In the genomic region with DNA sequence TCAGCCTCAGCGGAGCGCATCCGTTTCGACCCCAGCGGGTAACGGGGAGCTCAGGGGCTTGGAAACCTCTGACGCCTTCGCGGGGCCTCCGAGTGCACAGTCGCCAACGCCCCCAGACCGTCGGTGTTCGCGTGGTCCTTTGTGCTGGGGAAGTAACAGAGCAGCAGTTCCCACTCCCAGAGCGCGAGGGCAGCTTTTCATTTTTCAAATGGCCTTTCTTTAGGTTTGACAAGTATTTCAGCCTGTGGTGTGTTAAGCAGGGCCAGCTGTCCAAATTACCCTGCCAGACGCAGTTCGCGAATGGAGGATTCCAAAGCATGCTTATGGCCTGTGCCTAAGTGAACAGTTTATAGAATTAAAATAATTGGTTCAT, we compare ENCODE assay signal across 7 mouse cellular contexts. TPM values are rescaled to one million over a fixed set of nuclear protein-coding genes. Genes with fewer than 3 reads are reported as not detected.
A peak's percentile ranks its signal among the peaks of the same experiment; 100 is the strongest.
DNase-seq lines count a peak whose midpoint lies in the region; ATAC-seq and TF ChIP-seq lines count a peak whose summit lies in the region.

No protein-coding gene starts in this region.

- ATAC-seq in embryonic facial prominence, embryonic 13.5 days (ENCODE audit: insufficient number of reproducible peaks, insufficient read depth, low FRiP score, low TSS enrichment, low read depth): peak; percentile 83
- ATAC-seq in limb, embryonic 12.5 days (ENCODE audit: insufficient number of reproducible peaks, insufficient read depth, low FRiP score, low TSS enrichment, low read depth): peak; percentile 90
- ATAC-seq in stomach, embryonic 14.5 days (ENCODE audit: insufficient number of reproducible peaks, insufficient read depth, low FRiP score, low read depth): peak; percentile 79; the same call in 1 of the 2 replicates

- peak overlapping the region; percentile 92 for H3K4me3 ChIP-seq in testis, adult 2 months (ENCODE audit: control insufficient read depth, low read depth, low read length)
- peak overlapping the region; percentile 83 for H3K4me3 ChIP-seq in embryonic facial prominence, embryonic 13.5 days
- peak overlapping the region; percentile 90 for H3K4me3 ChIP-seq in limb, embryonic 12.5 days (replicated peaks)
- peak overlapping the region; percentile 86 for H3K4me3 ChIP-seq in stomach, embryonic 14.5 days (ENCODE audit: low read depth, low read length)

- H3K9me3 ChIP-seq in embryonic facial prominence, embryonic 13.5 days: no peaks in the 10 kb centered on the region
- H3K9me3 ChIP-seq in limb, embryonic 12.5 days: no peaks in the 10 kb centered on the region
- no peaks in the 10 kb centered on the region for H3K9me3 ChIP-seq in stomach, embryonic 14.5 days (ENCODE audit: control insufficient read depth, low read depth, low read length)

- peak overlapping the region; percentile 64 for H3K4me2 ChIP-seq in embryonic facial prominence, embryonic 13.5 days
- peak overlapping the region; percentile 65 for H3K4me2 ChIP-seq in limb, embryonic 12.5 days
- peak overlapping the region; percentile 39 for H3K4me2 ChIP-seq in stomach, embryonic 14.5 days (replicated peaks; ENCODE audit: low read depth, low read length)

- no peak for TF ChIP-seq CTCF in testis, adult 2 months (IDR thresholded peaks at IDR 0.05; ENCODE audit: control insufficient read depth, insufficient read depth, insufficient replicate concordance, low read depth, low read length)

- DNase-seq in testis, postnatal 14 days (ENCODE audit: low spot score): no peak
- DNase-seq in c-Kit-positive CD71-positive TER-119-positive erythroid progenitor cells, embryonic 14.5 days (ENCODE audit: low spot score): no peak
- no peak for DNase-seq in cerebellum, postnatal 36 days

- WGBS in embryonic facial prominence, embryonic 13.5 days: under 1% methylated on average over 21 of the region's 21 CpGs
- under 1% methylated on average over 21 of the region's 21 CpGs for WGBS in limb, embryonic 12.5 days
- 0% methylated on average over 21 of the region's 21 CpGs for WGBS in stomach, embryonic 14.5 days

- peak overlapping the region; percentile 96 for H3K9ac ChIP-seq in embryonic facial prominence, embryonic 13.5 days
- peak overlapping the region; percentile 91 for H3K9ac ChIP-seq in limb, embryonic 12.5 days (replicated peaks)
- H3K9ac ChIP-seq in stomach, embryonic 14.5 days (replicated peaks; ENCODE audit: low read depth, low read length): peak overlapping the region; percentile 97

- H3K27ac ChIP-seq in testis, adult 2 months (ENCODE audit: control insufficient read depth, insufficient read depth, low read depth, low read length): peak overlapping the region; percentile 84
- peak overlapping the region; percentile 98 for H3K27ac ChIP-seq in embryonic facial prominence, embryonic 13.5 days
- H3K27ac ChIP-seq in limb, embryonic 12.5 days: peak overlapping the region; percentile 99
- peak overlapping the region; percentile 98 for H3K27ac ChIP-seq in stomach, embryonic 14.5 days (ENCODE audit: low read length)

- H3K27me3 ChIP-seq in testis, adult 2 months (ENCODE audit: control insufficient read depth, insufficient read depth, low read length): no peaks in the 10 kb centered on the region
- no peaks in the 10 kb centered on the region for H3K27me3 ChIP-seq in embryonic facial prominence, embryonic 13.5 days
- H3K27me3 ChIP-seq in limb, embryonic 12.5 days: no peaks in the 10 kb centered on the region
- H3K27me3 ChIP-seq in stomach, embryonic 14.5 days (ENCODE audit: control insufficient read depth, insufficient read depth, low read length): no peaks in the 10 kb centered on the region

- H3K36me3 ChIP-seq in testis, adult 2 months (ENCODE audit: control insufficient read depth, insufficient read depth, low read length): no peaks in the 10 kb centered on the region
- no peaks in the 10 kb centered on the region for H3K36me3 ChIP-seq in embryonic facial prominence, embryonic 13.5 days
- H3K36me3 ChIP-seq in limb, embryonic 12.5 days: no peaks in the 10 kb centered on the region
- H3K36me3 ChIP-seq in stomach, embryonic 14.5 days (ENCODE audit: control insufficient read depth, insufficient read depth, low read length): no peaks in the 10 kb centered on the region

- no peak for TF ChIP-seq POLR2A in testis, adult 2 months (IDR thresholded peaks at IDR 0.05; ENCODE audit: control insufficient read depth, low read depth, low read length)

- peaks cover 10% of the 10 kb centered on the region for H3K4me1 ChIP-seq in testis, adult 2 months (ENCODE audit: control insufficient read depth, insufficient read depth, low read length)
- peaks cover 18% of the 10 kb centered on the region for H3K4me1 ChIP-seq in embryonic facial prominence, embryonic 13.5 days
- peaks cover 23% of the 10 kb centered on the region for H3K4me1 ChIP-seq in limb, embryonic 12.5 days (replicated peaks)
- peaks cover 17% of the 10 kb centered on the region for H3K4me1 ChIP-seq in stomach, embryonic 14.5 days (ENCODE audit: control insufficient read depth, insufficient read depth, low read length)

RNA-seq across cellular contexts. Expression of a gene that starts 0.4 kb away (rescaled TPM):
- polyA plus RNA-seq in testis, adult 2 months (2012; rRNA removed): 9.6 and 13.8 TPM in 2 replicates
- 160 and 168 TPM in 2 replicates for polyA plus RNA-seq in embryonic facial prominence, embryonic 13.5 days (2015; fragmentation: Nextera tagmentation; extraction: Ambion mirVana)
- 146 and 154 TPM in 2 replicates for polyA plus RNA-seq in limb, embryonic 12.5 days (2016; fragmentation: Nextera tagmentation; extraction: Ambion mirVana)
- polyA plus RNA-seq in stomach, embryonic 14.5 days (2014; fragmentation: Nextera tagmentation; extraction: Ambion mirVana): 178 and 194 TPM in 2 replicates

RNA-seq across cellular contexts. Expression of a gene that starts 53.7 kb away (rescaled TPM):
- polyA plus RNA-seq in testis, adult 2 months (2012; rRNA removed): 12.7 and 16.8 TPM in 2 replicates
- polyA plus RNA-seq in embryonic facial prominence, embryonic 13.5 days (2015; fragmentation: Nextera tagmentation; extraction: Ambion mirVana): 60.6 and 77.4 TPM in 2 replicates
- 94.9 and 97.7 TPM in 2 replicates for polyA plus RNA-seq in limb, embryonic 12.5 days (2016; fragmentation: Nextera tagmentation; extraction: Ambion mirVana)
- 61.7 and 62.6 TPM in 2 replicates for polyA plus RNA-seq in stomach, embryonic 14.5 days (2014; fragmentation: Nextera tagmentation; extraction: Ambion mirVana)
